Mouse (Mus musculus) heart, embryonic 10.5 days (tissue): Measurements from ENCODE around the gene Col13a1. TPM values are rescaled to one million over a fixed set of nuclear protein-coding genes. Genes with fewer than 3 reads are reported as not detected.
A peak's percentile ranks its signal among the peaks of the same experiment; 100 is the strongest.

Source experiments
- DNase-seq: peaks from one replicate; pipeline ENCODE4 v3.0.0-alpha.2; 2017; ENCODE audit warnings: low spot score
- H3K27ac ChIP-seq: fragments of 300-500 bp; sonication (generic); 2 replicates; pipeline ENCODE4 v1.5.1; 2016; ENCODE audit warnings: mild to moderate bottlenecking
- H3K27me3 ChIP-seq: fragments of 300-500 bp; sonication (generic); 2 replicates; pipeline ENCODE4 v1.6.1; 2016; ENCODE audit warnings: mild to moderate bottlenecking; ENCODE audit not compliant: poor library complexity, insufficient read depth, severe bottlenecking
- H3K36me3 ChIP-seq: fragments of 300-500 bp; sonication (generic); 2 replicates; pipeline ENCODE4 v1.6.1; 2016; ENCODE audit warnings: mild to moderate bottlenecking, moderate library complexity
- H3K4me1 ChIP-seq: fragments of 300-500 bp; sonication (generic); 2 replicates; pipeline ENCODE4 v1.6.1; 2016; ENCODE audit warnings: mild to moderate bottlenecking
- H3K4me3 ChIP-seq: fragments of 300-500 bp; sonication (generic); 2 replicates; pipeline ENCODE4 v1.5.1; 2016; ENCODE audit warnings: mild to moderate bottlenecking, moderate library complexity
- H3K9me3 ChIP-seq: fragments of 300-500 bp; sonication (generic); 2 replicates; pipeline ENCODE4 v1.6.1; 2016; ENCODE audit warnings: mild to moderate bottlenecking, moderate library complexity
- WGBS: fragments of 180-500 bp; shearing (Covaris S2); methylation state at CpG from one replicate; pipeline ENCODE4 v1.1.7; 2016; 5-methylcytosine and 5-hydroxymethylcytosine counted together
- polyA plus RNA-seq: library from polyadenylated mRNA; unstranded; fragments of >200 nt; fragmentation: Nextera tagmentation; extraction: Ambion mirVana; gene quantifications from 2 replicates; pipeline ENCODE4 v1.2.1, GENCODE M21; 2016

Col13a1 gene
- polyA plus RNA-seq, 1 experiment from 2014 or later, result 12.3 TPM

DNA sequence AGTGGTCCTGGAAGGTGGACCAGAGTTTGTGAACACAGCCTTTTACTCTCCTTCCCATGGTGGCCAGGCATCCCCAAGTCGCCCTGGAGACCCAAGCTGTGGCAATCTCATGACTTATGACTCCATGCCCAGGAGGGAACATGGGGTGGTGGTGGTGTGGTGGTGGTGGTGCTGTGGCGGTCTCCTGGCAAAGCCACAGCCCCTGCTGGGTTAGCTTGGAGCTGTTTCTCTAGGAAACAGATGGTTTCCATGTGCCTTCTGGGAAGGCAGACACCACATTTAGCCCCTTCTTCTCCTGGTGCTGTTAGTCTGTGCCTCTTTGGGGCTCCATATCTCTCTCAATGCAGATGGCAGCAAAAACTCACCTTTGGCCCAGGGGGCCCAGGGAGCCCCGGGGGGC, 109.1 kb downstream of the Col13a1 start:
- no peaks in the 10 kb centered on the region for H3K27me3 ChIP-seq
- peaks cover 45% of the 10 kb centered on the region for H3K4me1 ChIP-seq
- DNase-seq, result no peak
- H3K9me3 ChIP-seq, result no peaks in the 10 kb centered on the region
- no peak overlapping the region for H3K27ac ChIP-seq
- WGBS, result 83% methylated on average over 3 of the region's 3 CpGs
- no peak overlapping the region for H3K4me3 ChIP-seq
- peaks cover 31% of the 10 kb centered on the region; the same call in 1 of the 2 replicates for H3K36me3 ChIP-seq

DNA sequence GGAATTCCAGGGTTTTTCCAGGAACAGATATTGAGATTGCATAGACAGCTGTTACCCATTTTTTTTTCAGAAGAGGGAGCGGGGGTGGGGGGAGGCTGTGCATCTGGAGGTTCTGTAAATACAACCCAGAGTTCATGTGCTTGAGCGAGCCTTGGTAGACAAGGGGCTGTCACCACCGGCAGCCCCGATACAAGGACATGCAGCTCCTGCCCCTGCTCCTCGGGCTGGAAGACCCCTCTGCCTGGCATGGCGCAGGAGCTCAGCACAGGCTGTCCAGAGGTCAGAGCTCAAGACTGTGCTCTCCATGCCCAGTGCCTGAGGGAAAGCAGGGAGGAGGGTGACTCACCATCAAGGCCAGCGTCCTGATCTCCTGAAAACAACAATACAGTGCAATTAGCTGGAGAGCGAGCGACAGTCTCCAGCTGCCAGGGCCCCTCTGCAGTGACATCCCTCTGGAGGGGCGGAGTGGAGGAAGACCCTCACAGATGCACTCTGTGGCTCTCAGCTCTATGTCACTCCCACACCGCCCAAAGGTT, 112.8 kb downstream of the Col13a1 start:
- peaks cover 12% of the 10 kb centered on the region for H3K4me1 ChIP-seq
- no peak for DNase-seq
- no peaks in the 10 kb centered on the region for H3K27me3 ChIP-seq
- H3K36me3 ChIP-seq, result peaks cover 67% of the 10 kb centered on the region
- peaks cover 21% of the 10 kb centered on the region for H3K9me3 ChIP-seq
- no peak overlapping the region for H3K4me3 ChIP-seq
- peak overlapping the region; percentile 38; the same call in 1 of the 2 replicates for H3K27ac ChIP-seq
- WGBS, result 61% methylated on average over 11 of the region's 11 CpGs

DNA sequence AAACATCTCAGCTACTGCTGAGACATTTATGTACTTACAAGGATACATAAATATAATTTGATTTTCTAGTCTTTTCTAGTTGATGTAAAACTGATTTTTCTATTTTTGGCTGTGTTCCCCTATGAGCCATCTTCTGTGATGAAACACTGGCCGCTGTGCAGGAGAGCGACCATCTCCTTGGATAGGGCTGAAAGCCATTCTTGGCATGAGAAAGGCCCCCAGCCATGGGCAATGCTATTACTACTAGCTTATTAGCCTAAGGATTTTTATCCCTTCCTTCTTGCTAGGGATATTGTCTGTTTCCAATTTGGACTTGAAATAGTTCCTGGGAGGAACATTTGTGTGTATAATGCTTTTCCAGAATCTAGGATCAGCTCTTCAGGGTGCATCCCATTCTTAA, 119.5 kb downstream of the Col13a1 start:
- DNase-seq, result no peak
- Histone ChIP-seq H3K9me3 (peaks cover 21% of the 10 kb centered on the region), H3K27me3 (no peaks in the 10 kb centered on the region), H3K4me1 (peaks cover 17% of the 10 kb centered on the region), H3K27ac (no peak overlapping the region), H3K36me3 (peaks cover 40% of the 10 kb centered on the region), H3K4me3 (no peak overlapping the region)
- WGBS, result 90% methylated on average over 2 of the region's 2 CpGs

- 74% methylated on average over 8 of the region's 8 CpGs for WGBS
- Histone ChIP-seq H3K4me1 (peaks cover 55% of the 10 kb centered on the region), H3K27me3 (no peaks in the 10 kb centered on the region), H3K27ac (0 out of 2 replicates have a peak overlapping the region, but pooled peaks have one; percentile 79), H3K4me3 (no peak overlapping the region), H3K9me3 (no peaks in the 10 kb centered on the region), H3K36me3 (peaks cover 7% of the 10 kb centered on the region; the same call in 1 of the 2 replicates)
- DNase-seq, result no peak
Measured at GRCm38 (mm10) chr10:61855139-61855675, 123.7 kb downstream of the Col13a1 start.

DNA sequence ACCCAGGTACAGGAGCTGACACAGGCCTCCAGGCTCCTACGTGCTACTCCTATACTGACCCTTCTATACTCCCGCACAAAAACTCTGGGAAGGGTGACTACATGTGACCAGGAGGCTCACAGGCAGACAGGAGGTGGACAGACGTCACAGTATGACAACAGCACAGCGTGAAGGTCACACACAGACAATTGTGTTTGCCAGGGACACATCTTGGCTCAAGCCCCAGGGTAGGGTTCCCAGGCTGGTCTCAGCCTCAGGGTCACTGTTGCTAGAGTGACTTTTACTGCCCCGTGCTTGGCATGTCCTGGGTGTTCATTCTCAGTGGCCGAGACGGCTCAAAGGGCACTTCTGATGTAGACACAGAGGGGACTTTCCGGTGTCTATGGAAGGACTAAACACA, 126.1 kb downstream of the Col13a1 start:
- H3K4me3 ChIP-seq, result no peak overlapping the region
- DNase-seq, result no peak
- H3K36me3 ChIP-seq, result peaks cover 7% of the 10 kb centered on the region; the same call in 1 of the 2 replicates
- peak overlapping the region; percentile 79 for H3K27ac ChIP-seq
- no peaks in the 10 kb centered on the region for H3K27me3 ChIP-seq
- H3K4me1 ChIP-seq, result peaks cover 77% of the 10 kb centered on the region
- H3K9me3 ChIP-seq, result no peaks in the 10 kb centered on the region
- 84% methylated on average over 8 of the region's 8 CpGs for WGBS

GRCm38 (mm10) chr10:61848553-61848952, 130.4 kb downstream of the Col13a1 start:
- no peaks in the 10 kb centered on the region for H3K9me3 ChIP-seq
- no peak overlapping the region for H3K4me3 ChIP-seq
- WGBS, result 27% methylated on average over 6 of the region's 6 CpGs
- peaks cover 4% of the 10 kb centered on the region; the same call in 1 of the 2 replicates for H3K36me3 ChIP-seq
- peak; percentile 82 for DNase-seq
- H3K4me1 ChIP-seq, result peaks cover 66% of the 10 kb centered on the region
- H3K27ac ChIP-seq, result peak overlapping the region; percentile 75
- no peaks in the 10 kb centered on the region for H3K27me3 ChIP-seq

DNA sequence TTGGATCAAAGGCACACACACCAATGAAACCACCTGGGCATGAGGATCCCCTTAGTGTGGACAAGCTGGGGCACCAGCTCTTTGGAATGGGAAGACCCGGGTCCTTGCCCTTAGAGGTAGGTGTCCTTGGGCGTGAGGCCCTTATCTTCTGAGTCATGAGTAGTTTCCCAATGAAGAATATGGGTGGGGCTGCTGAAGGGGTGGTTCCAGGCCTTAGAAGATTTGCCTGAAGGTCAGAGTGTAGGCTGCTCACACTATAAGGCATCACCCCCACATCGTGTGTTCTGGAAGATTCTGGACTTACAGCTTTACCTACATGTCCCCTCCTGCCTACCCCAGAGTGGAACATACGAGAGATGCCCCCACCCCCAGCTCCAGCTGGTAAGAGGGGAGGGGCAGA, 133.4 kb downstream of the Col13a1 start:
- no peaks in the 10 kb centered on the region for H3K27me3 ChIP-seq
- no peaks in the 10 kb centered on the region for H3K9me3 ChIP-seq
- H3K36me3 ChIP-seq, result peaks cover 2% of the 10 kb centered on the region; the same call in 1 of the 2 replicates
- peak overlapping the region; percentile 63; the same call in 1 of the 2 replicates for H3K27ac ChIP-seq
- DNase-seq, result no peak
- H3K4me1 ChIP-seq, result peaks cover 42% of the 10 kb centered on the region
- no peak overlapping the region for H3K4me3 ChIP-seq
- WGBS, result 50% methylated on average over 4 of the region's 4 CpGs

- Histone ChIP-seq H3K4me1 (peaks cover 42% of the 10 kb centered on the region), H3K27ac (no peak overlapping the region), H3K9me3 (no peaks in the 10 kb centered on the region), H3K4me3 (no peak overlapping the region), H3K27me3 (no peaks in the 10 kb centered on the region), H3K36me3 (no peaks in the 10 kb centered on the region; the same call in 1 of the 2 replicates)
- 77% methylated on average over 7 of the region's 7 CpGs for WGBS
- DNase-seq, result no peak
Measured at GRCm38 (mm10) chr10:61844475-61844874, 134.4 kb downstream of the Col13a1 start.

- Histone ChIP-seq H3K4me3 (no peak overlapping the region), H3K27ac (no peak overlapping the region), H3K9me3 (no peaks in the 10 kb centered on the region), H3K36me3 (no peaks in the 10 kb centered on the region; the same call in 1 of the 2 replicates), H3K4me1 (peaks cover 33% of the 10 kb centered on the region), H3K27me3 (no peaks in the 10 kb centered on the region)
- 87% methylated on average over 12 of the region's 12 CpGs for WGBS
- DNase-seq, result no peak
Measured at GRCm38 (mm10) chr10:61842261-61842660, 136.6 kb downstream of the Col13a1 start.

DNA sequence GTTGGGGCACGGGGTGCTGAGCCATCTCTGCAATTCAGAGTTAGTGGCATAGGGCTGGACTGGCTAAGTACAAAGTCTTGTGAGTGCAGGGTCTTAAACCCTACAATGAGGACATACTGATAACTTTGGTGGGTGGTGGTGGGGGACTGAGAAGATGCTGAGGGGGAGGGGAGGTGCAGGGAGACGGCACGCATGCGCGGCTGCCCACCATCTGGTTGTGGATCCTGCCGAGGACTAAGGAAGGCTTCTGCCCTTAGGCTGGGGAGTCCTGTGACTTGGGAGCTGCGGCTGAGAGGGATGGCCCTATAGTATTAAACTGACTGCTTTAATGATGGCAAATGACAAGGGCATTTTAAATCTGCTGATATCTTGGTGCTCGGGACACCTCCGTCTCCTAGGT, 139.6 kb downstream of the Col13a1 start:
- no peak for DNase-seq
- Histone ChIP-seq H3K27ac (no peak overlapping the region), H3K36me3 (no peaks in the 10 kb centered on the region; the same call in 1 of the 2 replicates), H3K4me3 (no peak overlapping the region), H3K27me3 (no peaks in the 10 kb centered on the region), H3K9me3 (no peaks in the 10 kb centered on the region), H3K4me1 (peaks cover 22% of the 10 kb centered on the region)
- WGBS, result 71% methylated on average over 9 of the region's 9 CpGs

DNA sequence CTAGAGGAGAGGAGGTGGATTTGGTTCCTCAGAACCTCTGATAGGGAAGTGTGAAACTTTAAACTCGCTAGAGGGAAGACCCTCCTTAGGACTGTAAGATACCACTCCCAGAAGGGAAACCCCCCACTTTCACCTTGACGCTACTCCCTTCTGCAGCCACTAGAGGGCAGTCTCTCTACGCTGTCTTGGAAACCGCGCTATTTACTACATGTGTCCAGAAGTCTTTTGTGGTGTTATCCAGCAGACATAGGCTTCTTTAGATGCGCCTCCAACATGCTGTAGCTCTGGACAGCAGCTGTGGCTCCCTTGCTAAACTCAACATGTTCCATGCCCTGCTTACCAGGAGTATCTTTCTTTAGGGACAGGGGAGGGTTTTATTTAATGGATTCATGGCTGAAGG, 140.1 kb downstream of the Col13a1 start:
- Histone ChIP-seq H3K4me1 (peaks cover 22% of the 10 kb centered on the region), H3K27ac (no peak overlapping the region), H3K4me3 (no peak overlapping the region), H3K9me3 (no peaks in the 10 kb centered on the region), H3K36me3 (no peaks in the 10 kb centered on the region; the same call in 1 of the 2 replicates), H3K27me3 (no peaks in the 10 kb centered on the region)
- DNase-seq, result peak; percentile 87
- WGBS, result under 1% methylated on average over 6 of the region's 6 CpGs

DNA sequence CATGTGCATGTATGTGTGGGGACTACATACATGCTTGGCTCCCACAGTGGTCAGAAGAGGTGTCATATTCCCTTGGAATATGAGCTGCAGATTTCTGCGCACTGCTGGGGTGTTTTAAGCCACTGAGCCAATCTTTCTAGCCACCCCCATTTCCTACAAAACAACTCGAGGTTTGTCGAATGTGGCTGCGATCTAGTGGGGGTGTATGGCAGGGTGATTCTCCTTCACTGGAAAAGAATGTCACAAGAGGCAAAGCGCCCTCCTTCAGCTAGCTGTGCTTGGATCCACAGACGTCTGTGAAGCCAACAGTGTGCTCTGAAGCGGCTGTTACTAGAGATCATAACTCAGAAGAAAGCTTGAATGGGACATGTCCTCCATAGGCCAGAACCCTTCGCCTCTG, 141.6 kb downstream of the Col13a1 start:
- Histone ChIP-seq H3K36me3 (no peaks in the 10 kb centered on the region; the same call in 1 of the 2 replicates), H3K27me3 (no peaks in the 10 kb centered on the region), H3K27ac (no peak overlapping the region), H3K9me3 (no peaks in the 10 kb centered on the region), H3K4me3 (no peak overlapping the region), H3K4me1 (peaks cover 25% of the 10 kb centered on the region)
- DNase-seq, result no peak
- WGBS, result 78% methylated on average over 8 of the region's 8 CpGs

DNA sequence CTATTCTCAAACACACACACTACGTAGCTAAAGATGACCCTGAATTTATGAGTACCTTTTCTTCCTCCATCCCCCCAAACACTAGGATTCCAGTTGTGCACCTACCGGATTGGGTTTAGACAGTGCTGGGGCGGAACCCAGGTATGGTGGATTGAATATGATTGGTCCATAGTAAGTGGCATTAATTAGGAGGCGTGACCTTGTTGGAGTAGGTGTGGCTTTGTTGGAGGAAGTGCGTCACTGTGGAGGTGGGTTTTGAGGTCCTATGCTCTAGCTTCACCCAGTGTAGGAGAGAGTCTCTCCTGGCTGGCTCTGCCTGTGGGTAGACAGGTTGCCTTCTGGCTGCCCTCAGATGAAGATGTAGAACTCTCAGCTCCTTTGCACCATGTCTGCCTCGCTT, 144.6 kb downstream of the Col13a1 start:
- DNase-seq, result no peak
- Histone ChIP-seq H3K27me3 (no peaks in the 10 kb centered on the region), H3K4me1 (peaks cover 17% of the 10 kb centered on the region), H3K36me3 (no peaks in the 10 kb centered on the region; the same call in 1 of the 2 replicates), H3K9me3 (no peaks in the 10 kb centered on the region), H3K4me3 (no peak overlapping the region), H3K27ac (no peak overlapping the region)
- WGBS, result 92% methylated on average over 6 of the region's 6 CpGs
